Mouse (Mus musculus): Measurements from ENCODE around the gene Pkp4. TPM values are rescaled to one million over a fixed set of nuclear protein-coding genes. Genes with fewer than 3 reads are reported as not detected.

Pkp4 gene
- total and polyA plus RNA-seq, 3 experiments: not detected

DNA sequence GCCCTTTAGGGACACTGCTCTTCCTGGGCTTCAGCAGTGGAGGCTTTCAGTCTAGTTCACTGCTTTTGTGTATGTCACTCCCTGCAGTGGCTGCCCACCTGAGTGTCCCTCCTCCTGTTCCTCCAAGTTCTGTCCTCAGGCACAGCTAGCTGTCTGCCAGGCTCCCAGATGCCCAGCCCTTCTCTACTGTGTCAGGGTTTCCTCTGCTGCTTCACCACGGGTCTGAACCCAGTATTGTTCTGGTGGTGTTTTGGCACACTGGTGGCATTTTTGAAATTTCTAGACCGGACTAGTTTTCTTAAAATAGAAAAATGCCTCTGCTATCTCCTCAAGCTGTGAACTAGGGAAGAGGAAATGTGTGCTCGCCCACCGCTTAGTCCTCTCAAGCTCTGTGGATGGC, 46.6 kb downstream of the Pkp4 start:
- no peak for DNase-seq (ENCODE audit: low read depth, low spot score)
- no peak overlapping the region for H3K27ac ChIP-seq (ENCODE audit: control insufficient read depth, low read depth, low read length)
- no peak overlapping the region for H3K4me3 ChIP-seq (ENCODE audit: control insufficient read depth in 1 of 2, insufficient read depth in 1 of 2, low read depth in 2 of 2, low read length in 2 of 2)

GRCm38 (mm10) chr2:59207725-59208124, 47.1 kb downstream of the Pkp4 start:
- Histone ChIP-seq H3K4me1 (ENCODE audit: control insufficient read depth in 1 of 2, insufficient read depth in 2 of 2, low read length in 2 of 2) (no peaks in the 10 kb centered on the region), H3K27ac (ENCODE audit: control insufficient read depth, low read depth, low read length) (no peak overlapping the region), H3K36me3 (ENCODE audit: control insufficient read depth in 1 of 2, insufficient read depth in 2 of 2, low read length in 2 of 2) (no peaks in the 10 kb centered on the region), H3K9ac (ENCODE audit: control insufficient read depth, low read depth, low read length, poor library complexity, severe bottlenecking) (no peak overlapping the region), H3K9me3 (replicated peaks; ENCODE audit: insufficient read depth, low read length) (no peaks in the 10 kb centered on the region), H3K79me2 (ENCODE audit: control insufficient read depth, insufficient read depth, low read length, poor library complexity) (no peaks in the 10 kb centered on the region), H3K4me3 (ENCODE audit: control insufficient read depth in 1 of 2, insufficient read depth in 1 of 2, low read depth in 2 of 2, low read length in 2 of 2) (no peak overlapping the region), H3K27me3 (ENCODE audit: control insufficient read depth in 1 of 2, insufficient read depth in 2 of 2, low read length in 2 of 2) (no peaks in the 10 kb centered on the region)
- TF ChIP-seq TBP (IDR thresholded peaks at IDR 0.05; ENCODE audit: low read depth, low read length) (no peak), NRF1 (IDR thresholded peaks at IDR 0.05; ENCODE audit: insufficient read depth, low read depth, low read length, poor library complexity, severe bottlenecking) (no peak), RCOR1 (IDR thresholded peaks at IDR 0.05; ENCODE audit: low read depth, low read length) (no peak), KAT2A (conservative IDR thresholded peaks at IDR 0.05; ENCODE audit: low read depth, low read length) (no peak), MAZ (IDR thresholded peaks at IDR 0.05; ENCODE audit: low read depth, low read length) (no peak), MYC (IDR thresholded peaks at IDR 0.05; ENCODE audit: low read depth, low read length) (no peak)
- DNase-seq (ENCODE audit: low read depth, low spot score): no peak

More for the DNA sequence above, 46.6 kb downstream of the Pkp4 start:
- Histone ChIP-seq H3K27me3 (ENCODE audit: control insufficient read depth in 1 of 2, insufficient read depth in 2 of 2, low read length in 2 of 2) (no peaks in the 10 kb centered on the region), H3K4me1 (ENCODE audit: control insufficient read depth in 1 of 2, insufficient read depth in 2 of 2, low read length in 2 of 2) (no peaks in the 10 kb centered on the region), H3K9me3 (replicated peaks; ENCODE audit: insufficient read depth, low read length) (no peaks in the 10 kb centered on the region), H3K36me3 (ENCODE audit: control insufficient read depth in 1 of 2, insufficient read depth in 2 of 2, low read length in 2 of 2) (no peaks in the 10 kb centered on the region), H3K9ac (ENCODE audit: control insufficient read depth, low read depth, low read length, poor library complexity, severe bottlenecking) (no peak overlapping the region), H3K79me2 (ENCODE audit: control insufficient read depth, insufficient read depth, low read length, poor library complexity) (no peaks in the 10 kb centered on the region)
- TF ChIP-seq POLR2AphosphoS5 (IDR thresholded peaks at IDR 0.05; ENCODE audit: borderline replicate concordance, low read depth, low read length) (no peak), KAT2A (conservative IDR thresholded peaks at IDR 0.05; ENCODE audit: low read depth, low read length) (no peak), MAX (IDR thresholded peaks at IDR 0.05; ENCODE audit: low read length) (no peak), TBP (IDR thresholded peaks at IDR 0.05; ENCODE audit: low read depth, low read length) (no peak), RCOR1 (IDR thresholded peaks at IDR 0.05; ENCODE audit: low read depth, low read length) (no peak), MYB (IDR thresholded peaks at IDR 0.05; ENCODE audit: low read depth, low read length) (no peak), CHD1 (IDR thresholded peaks at IDR 0.05; ENCODE audit: low read depth, low read length) (no peak), GATA1 (IDR thresholded peaks at IDR 0.05; ENCODE audit: low read depth, low read length) (no peak)

- Histone ChIP-seq H3K79me2 (ENCODE audit: control insufficient read depth, insufficient read depth, low read length, poor library complexity) (no peaks in the 10 kb centered on the region), H3K4me1 (ENCODE audit: control insufficient read depth in 1 of 2, insufficient read depth in 2 of 2, low read length in 2 of 2) (no peaks in the 10 kb centered on the region), H3K27ac (ENCODE audit: control insufficient read depth, low read depth, low read length) (no peak overlapping the region), H3K9me3 (replicated peaks; ENCODE audit: insufficient read depth, low read length) (no peaks in the 10 kb centered on the region), H3K27me3 (ENCODE audit: control insufficient read depth in 1 of 2, insufficient read depth in 2 of 2, low read length in 2 of 2) (no peaks in the 10 kb centered on the region), H3K9ac (ENCODE audit: control insufficient read depth, low read depth, low read length, poor library complexity, severe bottlenecking) (no peak overlapping the region), H3K4me3 (ENCODE audit: control insufficient read depth in 1 of 2, insufficient read depth in 1 of 2, low read depth in 2 of 2, low read length in 2 of 2) (no peak overlapping the region), H3K36me3 (ENCODE audit: control insufficient read depth in 1 of 2, insufficient read depth in 2 of 2, low read length in 2 of 2) (no peaks in the 10 kb centered on the region)
- TF ChIP-seq BHLHE40 (IDR thresholded peaks at IDR 0.05; ENCODE audit: borderline replicate concordance, low read depth, low read length): no peak
- no peak for TF ChIP-seq JUND (IDR thresholded peaks at IDR 0.05; ENCODE audit: low read depth, low read length)
- TF ChIP-seq USF1 (IDR thresholded peaks at IDR 0.05; ENCODE audit: low read depth, low read length): no peak
- no peak for TF ChIP-seq TCF12 (IDR thresholded peaks at IDR 0.05; ENCODE audit: low read depth, low read length)
- no peak for TF ChIP-seq NRF1 (IDR thresholded peaks at IDR 0.05; ENCODE audit: insufficient read depth, low read depth, low read length, poor library complexity, severe bottlenecking)
- no peak for TF ChIP-seq ZC3H11A (IDR thresholded peaks at IDR 0.05; ENCODE audit: low read depth, low read length)
- TF ChIP-seq MYB (IDR thresholded peaks at IDR 0.05; ENCODE audit: low read depth, low read length): no peak
- TF ChIP-seq ETS1 (IDR thresholded peaks at IDR 0.05; ENCODE audit: low read depth, low read length): no peak
- DNase-seq (ENCODE audit: low read depth, low spot score): no peak
Measured at GRCm38 (mm10) chr2:59208276-59208675, 47.6 kb downstream of the Pkp4 start.
